Mouse (Mus musculus) gastrocnemius, adult 2 months (tissue): ENCODE results near the gene Sept1. TPM values are rescaled to one million over a fixed set of nuclear protein-coding genes. Genes with fewer than 3 reads are reported as not detected.
"Not testable (repeated sequence)": the region's sequence is repeated elsewhere in the genome, so short reads cannot be mapped to it uniquely, and the experiment has no call there.

Experiments
- DNase-seq: peaks from one replicate; pipeline ENCODE4 v3.0.0; 2022
- H3K27ac ChIP-seq: fragments of 200-600 bp; 2 replicates; pipeline ENCODE4 v1.8.1; 2022; ENCODE audit warnings: mild to moderate bottlenecking
- H3K4me3 ChIP-seq: fragments of 200-600 bp; 2 replicates; pipeline ENCODE4 v1.8.1; 2022; ENCODE audit warnings: mild to moderate bottlenecking, moderate library complexity
- CTCF ChIP-seq: fragments of 200-600 bp; IDR thresholded peaks from 2 replicates; pipeline ENCODE4 v1.8.1; 2022; ENCODE audit warnings: antibody characterized with exemption, mild to moderate bottlenecking, moderate library complexity
- intact Hi-C: fragments of 180-260 bp; cut with DNase I; formaldehyde crosslinking; loops from one replicate; pipeline ENCODE4 v1.15.1; 2025
- total RNA-seq, 2 experiments: library from RNA; stranded (reverse); gene quantifications; 2 replicates each; pipeline ENCODE4 v1.2.3; 2021

Gene Sept1
- total RNA-seq, 2 experiments from 2014 or later = 0.89 to 2.1 TPM

GRCm38 (mm10) chr7:127270256-127270655, 37.3 kb upstream of the Sept1 start:
- no peak for DNase-seq
- TF ChIP-seq CTCF = no peak
- H3K4me3 ChIP-seq = no peak overlapping the region
- intact Hi-C loops = loop anchor here (5.0 kb wide), 1 partner anchor 72 kb away; no protein-coding TSS in a partner anchor
- H3K27ac ChIP-seq = no peak overlapping the region

DNA sequence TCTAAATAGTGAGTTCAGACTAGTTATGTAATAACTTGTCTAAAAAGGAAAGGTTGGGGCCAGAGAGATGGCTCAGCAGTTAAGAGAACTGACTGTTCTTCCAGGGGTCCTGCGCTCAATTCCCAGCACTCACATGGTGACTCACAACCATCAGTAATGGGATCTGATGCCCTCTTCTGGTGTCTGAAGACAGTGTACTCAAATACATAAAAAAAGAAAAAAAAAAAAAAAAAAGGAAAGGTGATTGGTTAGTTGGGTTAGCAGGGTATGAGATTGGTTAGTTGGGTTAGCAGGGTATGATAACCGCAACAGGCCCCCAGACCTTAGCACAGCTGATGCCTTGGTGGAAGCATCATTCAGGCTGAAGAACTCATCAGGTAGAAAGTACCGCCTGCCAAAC, 30.6 kb upstream of the Sept1 start:
- no peak overlapping the region for H3K4me3 ChIP-seq
- intact Hi-C loops = no loop called here
- no peak for DNase-seq
- no peak for TF ChIP-seq CTCF
- no peak overlapping the region for H3K27ac ChIP-seq

DNA sequence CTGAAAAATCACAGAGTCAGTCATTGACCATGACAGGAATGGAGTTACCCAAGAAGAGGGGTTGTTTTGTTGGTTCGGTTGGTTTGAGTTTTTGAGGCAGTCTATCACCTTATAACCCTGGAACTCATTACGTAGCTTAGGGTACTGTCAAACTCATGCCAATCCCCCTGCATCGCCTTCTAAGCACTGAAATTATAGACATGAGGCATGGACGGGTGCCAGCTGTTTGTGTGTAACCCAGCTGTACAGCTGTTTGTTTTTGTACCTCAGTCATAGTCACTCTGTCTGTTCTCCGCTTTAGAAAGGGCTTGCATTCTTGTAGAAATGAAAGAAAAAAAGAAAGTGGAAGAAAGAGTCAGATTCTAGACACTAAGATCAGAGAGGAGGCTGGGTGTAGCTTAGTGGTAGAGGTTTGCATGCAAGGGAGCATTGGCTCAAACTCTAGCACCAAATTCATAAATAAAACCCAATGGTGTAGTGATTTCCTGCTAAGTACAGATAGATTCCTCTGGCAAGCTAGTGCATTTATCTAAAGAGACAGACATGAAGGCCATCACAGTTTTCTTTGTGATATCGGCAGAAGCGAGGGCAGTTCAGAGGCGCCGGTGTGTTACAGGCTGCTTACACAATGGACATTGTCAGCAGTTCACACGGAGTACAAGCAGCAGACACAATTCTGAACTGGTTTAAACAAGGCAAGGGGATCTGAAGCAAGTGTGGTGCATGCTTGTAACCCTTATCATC, 29.5 kb upstream of the Sept1 start:
- no peak for TF ChIP-seq CTCF
- Histone ChIP-seq H3K4me3 (no peak overlapping the region), H3K27ac (no peak overlapping the region)
- no peak for DNase-seq
- intact Hi-C loops = no loop called here

- peak; percentile 98 for DNase-seq
- TF ChIP-seq CTCF = peak; percentile 85
- H3K27ac ChIP-seq = peak within 1 kb of the TSS; percentile 89
- intact Hi-C loops = loop anchor here (2.0 kb wide), 1 partner anchor 16 kb away; no protein-coding TSS in a partner anchor
- H3K4me3 ChIP-seq = peak within 1 kb of the TSS; percentile 75
Measured at GRCm38 (mm10) chr7:127260309-127261111, 27.6 kb upstream of the Sept1 start, which contains the start of gene Dctpp1. Dctpp1 (minus strand) TSS chr7:127260709.

DNA sequence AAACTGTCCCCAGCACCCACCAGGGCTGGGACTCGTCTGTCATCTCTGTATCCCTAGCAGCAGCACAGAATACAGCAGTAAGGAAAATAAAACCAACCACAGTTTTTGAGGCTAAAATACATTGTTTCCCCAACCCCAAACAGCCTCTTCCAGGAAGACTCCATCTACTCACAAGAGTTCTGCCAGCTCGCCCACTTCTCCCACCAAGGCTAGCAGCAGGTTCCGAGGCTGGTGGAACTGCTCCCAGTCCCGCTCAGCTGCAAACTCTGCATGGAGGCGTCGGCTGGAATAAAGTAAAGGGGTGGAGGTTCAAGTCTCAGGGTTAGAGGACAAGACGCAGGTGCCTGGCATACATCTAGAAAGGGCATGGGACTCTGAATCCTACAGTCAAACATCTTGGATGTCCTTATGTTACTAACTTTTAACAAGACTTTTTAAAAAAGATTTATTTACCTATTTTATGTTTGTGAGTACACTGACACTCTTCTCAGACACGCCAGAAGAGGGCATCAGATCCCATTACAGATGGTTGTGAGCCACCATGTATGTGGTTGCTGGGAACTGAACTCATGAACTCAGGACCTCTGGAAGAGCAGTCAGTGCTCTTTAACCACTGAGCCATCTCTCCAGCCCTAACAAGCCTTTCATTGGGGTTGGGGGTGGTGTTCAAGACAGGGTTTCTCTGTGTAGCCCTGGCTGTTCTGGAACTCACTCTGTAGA, 26.4 kb upstream of the Sept1 start:
- Histone ChIP-seq H3K4me3 (peak overlapping the region; percentile 75), H3K27ac (no peak overlapping the region)
- TF ChIP-seq CTCF = no peak
- intact Hi-C loops = no loop called here
- DNase-seq = no peak

DNA sequence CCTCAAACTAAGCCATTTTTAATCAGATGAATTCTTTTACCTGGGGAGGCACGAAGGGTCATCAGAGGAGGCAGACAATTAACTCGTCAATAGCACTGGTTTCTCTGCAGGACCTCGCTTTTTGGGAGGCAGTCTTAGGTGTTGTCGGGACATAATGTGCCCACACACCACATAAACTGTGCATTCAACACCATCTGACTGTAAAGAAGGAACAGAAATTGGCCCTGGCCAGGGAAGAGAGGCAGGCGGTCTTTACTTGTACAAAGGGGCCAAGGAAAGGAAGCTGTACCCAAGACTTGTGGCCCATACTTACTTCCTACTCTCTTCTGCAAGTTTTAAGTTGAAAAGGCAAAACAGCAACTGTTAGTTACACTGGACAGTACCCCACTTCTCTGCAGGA, 23.6 kb upstream of the Sept1 start:
- Histone ChIP-seq H3K27ac (no peak overlapping the region), H3K4me3 (no peak overlapping the region)
- DNase-seq = no peak
- TF ChIP-seq CTCF = no peak
- intact Hi-C loops = no loop called here

GRCm38 (mm10) chr7:127255965-127256364, 23.0 kb upstream of the Sept1 start:
- no peak for TF ChIP-seq CTCF
- DNase-seq = no peak
- H3K4me3 ChIP-seq = no peak overlapping the region
- H3K27ac ChIP-seq = no peak overlapping the region
- intact Hi-C loops = no loop called here

DNA sequence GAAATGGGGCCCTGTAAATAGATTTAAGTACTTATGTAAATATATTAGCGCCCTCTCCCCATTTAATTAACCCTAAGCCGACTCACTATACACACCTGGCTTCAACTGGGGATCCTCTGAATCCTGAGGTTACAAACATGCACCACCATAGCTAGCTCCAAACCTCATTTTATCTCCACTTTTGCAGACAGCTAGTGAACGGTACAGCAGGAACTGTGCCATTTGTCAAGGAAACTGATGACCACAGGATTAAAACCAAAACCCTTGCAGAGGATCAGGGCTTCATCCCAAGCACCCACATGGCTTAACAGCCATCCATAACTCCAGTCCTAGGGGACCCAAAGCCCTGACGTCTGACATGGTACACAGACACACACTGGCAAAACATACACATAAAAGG, 22.1 kb upstream of the Sept1 start:
- peak overlapping the region; percentile 95 for H3K27ac ChIP-seq
- TF ChIP-seq CTCF = no peak
- intact Hi-C loops = no loop called here
- peak overlapping the region; percentile 71 for H3K4me3 ChIP-seq
- DNase-seq = no peak

- no peak for TF ChIP-seq CTCF
- intact Hi-C loops = no loop called here
- peak; percentile 97 for DNase-seq
- Histone ChIP-seq H3K4me3 (peak overlapping the region; percentile 71), H3K27ac (peak overlapping the region; percentile 95)
Measured at GRCm38 (mm10) chr7:127253821-127254769, 21.2 kb upstream of the Sept1 start.

GRCm38 (mm10) chr7:127253341-127253740, 20.4 kb upstream of the Sept1 start:
- Histone ChIP-seq H3K4me3 (peak overlapping the region; percentile 71), H3K27ac (peak overlapping the region; percentile 95)
- intact Hi-C loops = no loop called here
- DNase-seq = no peak
- no peak for TF ChIP-seq CTCF

DNA sequence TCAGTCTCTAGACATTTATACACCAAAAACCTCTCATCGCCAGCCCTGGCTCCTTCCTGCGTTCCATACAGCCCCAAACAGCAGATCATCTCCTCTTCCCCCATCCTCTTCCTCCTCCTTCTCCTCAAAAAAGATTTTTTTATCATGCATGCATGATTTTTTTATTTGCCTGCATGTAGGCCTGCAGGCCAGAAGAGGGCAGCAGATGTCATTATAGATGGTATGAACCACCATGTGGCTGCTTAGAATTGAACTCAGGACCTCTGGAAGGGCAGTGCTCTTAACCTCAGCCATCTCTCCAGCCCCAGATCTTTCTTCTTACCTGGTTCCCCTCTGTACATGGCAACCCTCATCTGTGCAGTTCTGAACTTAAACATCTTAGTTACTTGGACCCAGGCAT, 19.5 kb upstream of the Sept1 start:
- Histone ChIP-seq H3K4me3 (no peak overlapping the region), H3K27ac (0 out of 2 replicates have a peak overlapping the region, but pooled peaks have one; percentile 4)
- peak; percentile 54 for TF ChIP-seq CTCF
- intact Hi-C loops = no loop called here
- DNase-seq = no peak

GRCm38 (mm10) chr7:127250511-127250910, 17.6 kb upstream of the Sept1 start:
- intact Hi-C loops, DNase-seq, H3K4me3 ChIP-seq, H3K27ac ChIP-seq: not testable (repeated sequence)
